Mouse (Mus musculus): Measurements from ENCODE around the gene Pfn1. TPM values are rescaled to one million over a fixed set of nuclear protein-coding genes. Genes with fewer than 3 reads are reported as not detected.
A peak's percentile ranks its signal among the peaks of the same experiment; 100 is the strongest.

Gene Pfn1
- polyA plus RNA-seq, 1 experiment from 2014 or later = 1,070 TPM

- Histone ChIP-seq H3K4me3 (replicated peaks) (no peak within 1 kb of the TSS), H3K27me3 (peaks cover 23% of the 10 kb centered on the region)
Measured at GRCm38 (mm10) chr11:70619101-70619500, 35.3 kb downstream of the Pfn1 start, which contains the start of gene Chrne. Chrne (minus strand) TSS chr11:70619216.

GRCm38 (mm10) chr11:70615516-70616093, 38.8 kb downstream of the Pfn1 start, which contains the start of gene 4930544D05Rik:
4930544D05Rik (plus strand) TSS chr11:70615848.
- H3K27me3 ChIP-seq = peaks cover 23% of the 10 kb centered on the region
- peaks cover 12% of the 10 kb centered on the region for H3K4me1 ChIP-seq
- H3K4me3 ChIP-seq (replicated peaks) = peak within 1 kb of the TSS; percentile 27
- 14% methylated on average over 21 of the region's 21 CpGs for WGBS
- no peak for ATAC-seq (ENCODE audit: low FRiP score)
- H3K27ac ChIP-seq = no peak within 1 kb of the TSS
- peak within 1 kb of the TSS; percentile 46 for H3K9ac ChIP-seq
- peaks cover 30% of the 10 kb centered on the region for H3K36me3 ChIP-seq (replicated peaks)
- H3K9me3 ChIP-seq = 0 out of 2 replicates have a peak, but pooled peaks cover 2% of the 10 kb centered on the region
- peak within 1 kb of the TSS; percentile 57 for H3K4me2 ChIP-seq

More at GRCm38 (mm10) chr11:70619101-70619500, 35.3 kb downstream of the Pfn1 start, which contains the start of gene Chrne:
- ATAC-seq (ENCODE audit: low FRiP score) = no peak
- Histone ChIP-seq H3K9me3 (0 out of 2 replicates have a peak, but pooled peaks cover 2% of the 10 kb centered on the region), H3K4me1 (peaks cover 12% of the 10 kb centered on the region), H3K9ac (no peak within 1 kb of the TSS), H3K4me2 (no peak within 1 kb of the TSS), H3K27ac (no peak within 1 kb of the TSS), H3K36me3 (replicated peaks) (no peaks in the 10 kb centered on the region)
- 55% methylated on average over 1 of the region's 1 CpGs for WGBS

- peak; percentile 36; the same call in 1 of the 2 replicates for ATAC-seq (ENCODE audit: low FRiP score)
- H3K4me2 ChIP-seq = peak overlapping the region; percentile 57
- WGBS = under 1% methylated on average over 17 of the region's 17 CpGs
- H3K27me3 ChIP-seq = peaks cover 23% of the 10 kb centered on the region
- H3K4me1 ChIP-seq = peaks cover 12% of the 10 kb centered on the region
- H3K9ac ChIP-seq = peak overlapping the region; percentile 46
- 0 out of 2 replicates have a peak, but pooled peaks cover 2% of the 10 kb centered on the region for H3K9me3 ChIP-seq
- no peak overlapping the region for H3K27ac ChIP-seq
- peaks cover 35% of the 10 kb centered on the region for H3K36me3 ChIP-seq (replicated peaks)
- peak overlapping the region; percentile 27 for H3K4me3 ChIP-seq (replicated peaks)
Measured at GRCm38 (mm10) chr11:70615074-70615473, 39.4 kb downstream of the Pfn1 start.

GRCm38 (mm10) chr11:70612505-70612904, 41.9 kb downstream of the Pfn1 start:
- Histone ChIP-seq H3K9me3 (no peaks in the 10 kb centered on the region), H3K36me3 (replicated peaks) (peaks cover 61% of the 10 kb centered on the region), H3K4me1 (peaks cover 12% of the 10 kb centered on the region), H3K27ac (no peak overlapping the region), H3K27me3 (peaks cover 23% of the 10 kb centered on the region), H3K4me2 (no peak overlapping the region), H3K9ac (no peak overlapping the region), H3K4me3 (replicated peaks) (no peak overlapping the region)
- no peak for ATAC-seq (ENCODE audit: low FRiP score)
- 79% methylated on average over 7 of the region's 7 CpGs for WGBS

DNA sequence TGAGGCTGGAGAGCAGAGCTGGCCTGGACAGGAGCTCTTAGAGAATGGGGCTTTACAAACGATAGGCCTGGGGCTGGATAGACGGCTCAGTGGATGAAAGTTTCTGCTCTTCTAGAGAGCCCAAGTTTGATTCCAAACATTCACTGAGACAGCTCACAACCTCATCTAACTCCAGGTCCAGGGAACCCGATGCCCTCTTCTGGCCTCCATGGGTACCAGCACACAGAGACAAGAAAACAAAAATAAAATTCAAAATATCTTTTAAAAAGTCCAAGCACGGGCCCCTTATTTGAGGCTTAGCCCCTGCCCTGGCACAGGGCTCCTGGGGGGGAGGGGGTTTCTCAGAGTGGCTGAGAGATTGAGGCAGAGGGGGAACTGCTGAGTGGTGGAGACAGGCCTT, 43.7 kb downstream of the Pfn1 start:
- Histone ChIP-seq H3K4me1 (peaks cover 12% of the 10 kb centered on the region), H3K9ac (no peak overlapping the region), H3K27me3 (peaks cover 11% of the 10 kb centered on the region; the same call in 1 of the 2 replicates), H3K4me2 (no peak overlapping the region), H3K27ac (no peak overlapping the region), H3K9me3 (no peaks in the 10 kb centered on the region), H3K4me3 (replicated peaks) (no peak overlapping the region), H3K36me3 (replicated peaks) (peaks cover 78% of the 10 kb centered on the region)
- no peak for ATAC-seq (ENCODE audit: low FRiP score)
- 81% methylated on average over 4 of the region's 4 CpGs for WGBS

DNA sequence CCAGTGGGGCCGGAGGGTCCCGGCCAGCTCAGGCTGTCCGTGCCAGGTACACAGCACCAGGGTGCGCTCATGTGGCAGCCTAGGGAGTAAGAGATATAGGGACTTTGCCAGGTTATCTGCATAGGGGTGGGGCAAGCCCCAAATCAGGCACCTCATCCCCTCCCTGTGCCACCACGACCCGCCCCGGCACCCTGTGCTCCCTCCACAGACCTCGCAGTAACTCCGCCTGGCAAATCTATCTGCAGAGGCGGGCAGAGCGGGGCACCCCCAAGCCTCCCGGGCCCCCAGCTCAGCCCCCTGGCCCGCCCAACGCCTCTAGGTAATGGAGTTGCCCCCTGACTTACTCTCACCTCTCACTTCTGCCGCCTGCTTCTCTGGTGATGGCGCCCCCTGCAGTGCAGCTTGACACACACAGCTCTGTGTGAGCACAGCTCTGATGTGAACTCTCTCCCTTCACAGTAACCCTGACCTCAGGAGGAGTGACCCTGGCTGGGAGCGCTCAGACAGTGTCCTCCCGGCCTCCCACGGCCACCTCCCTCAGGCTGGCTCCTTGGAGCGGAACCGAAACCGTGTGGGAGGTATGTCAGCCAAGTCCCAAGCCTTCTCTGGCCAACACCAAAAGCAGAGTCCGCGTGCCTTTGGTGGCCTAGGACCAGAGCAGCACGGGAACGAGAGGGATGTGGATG, 45.9 kb downstream of the Pfn1 start:
- Histone ChIP-seq H3K27ac (no peak overlapping the region), H3K4me3 (replicated peaks) (no peak overlapping the region), H3K36me3 (replicated peaks) (peaks cover 92% of the 10 kb centered on the region), H3K4me2 (no peak overlapping the region), H3K9me3 (no peaks in the 10 kb centered on the region), H3K27me3 (no peaks in the 10 kb centered on the region), H3K9ac (no peak overlapping the region), H3K4me1 (no peaks in the 10 kb centered on the region)
- ATAC-seq (ENCODE audit: low FRiP score) = no peak
- 92% methylated on average over 26 of the region's 26 CpGs for WGBS

GRCm38 (mm10) chr11:70607611-70608010, 46.8 kb downstream of the Pfn1 start:
- Histone ChIP-seq H3K4me1 (no peaks in the 10 kb centered on the region), H3K9me3 (no peaks in the 10 kb centered on the region), H3K4me2 (no peak overlapping the region), H3K27ac (no peak overlapping the region), H3K4me3 (replicated peaks) (no peak overlapping the region), H3K9ac (no peak overlapping the region), H3K27me3 (no peaks in the 10 kb centered on the region), H3K36me3 (replicated peaks) (peaks cover 88% of the 10 kb centered on the region)
- 90% methylated on average over 9 of the region's 9 CpGs for WGBS
- ATAC-seq (ENCODE audit: low FRiP score) = no peak

DNA sequence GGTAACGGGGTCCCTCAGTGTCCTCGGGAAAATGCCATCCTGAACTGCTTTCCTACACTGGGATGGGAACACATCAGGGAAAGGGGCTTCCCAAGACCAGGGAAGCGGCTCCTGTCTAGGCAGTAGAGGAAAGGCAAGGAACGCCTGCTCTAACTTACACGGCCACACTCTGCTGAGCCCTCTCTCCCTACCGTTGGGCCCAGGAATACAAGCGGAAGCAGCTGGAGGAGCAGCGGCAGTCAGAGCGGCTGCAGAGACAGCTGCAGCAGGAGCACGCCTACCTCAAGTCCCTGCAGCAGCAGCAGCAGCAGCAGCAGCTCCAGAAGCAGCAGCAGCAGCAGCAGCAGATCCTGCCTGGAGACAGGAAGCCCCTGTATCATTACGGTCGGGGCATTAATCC, 47.7 kb downstream of the Pfn1 start:
- peaks cover 88% of the 10 kb centered on the region for H3K36me3 ChIP-seq (replicated peaks)
- 81% methylated on average over 12 of the region's 12 CpGs for WGBS
- no peak overlapping the region for H3K4me3 ChIP-seq (replicated peaks)
- H3K4me2 ChIP-seq = no peak overlapping the region
- no peak overlapping the region for H3K9ac ChIP-seq
- no peaks in the 10 kb centered on the region for H3K27me3 ChIP-seq
- H3K27ac ChIP-seq = no peak overlapping the region
- no peaks in the 10 kb centered on the region for H3K4me1 ChIP-seq
- no peaks in the 10 kb centered on the region for H3K9me3 ChIP-seq
- ATAC-seq (ENCODE audit: low FRiP score) = no peak

- H3K36me3 ChIP-seq (replicated peaks) = peaks cover 77% of the 10 kb centered on the region
- no peaks in the 10 kb centered on the region for H3K9me3 ChIP-seq
- H3K4me1 ChIP-seq = no peaks in the 10 kb centered on the region
- no peak overlapping the region for H3K9ac ChIP-seq
- H3K4me3 ChIP-seq (replicated peaks) = no peak overlapping the region
- H3K4me2 ChIP-seq = no peak overlapping the region
- WGBS = 61% methylated on average over 14 of the region's 14 CpGs
- ATAC-seq (ENCODE audit: low FRiP score) = no peak
- no peaks in the 10 kb centered on the region for H3K27me3 ChIP-seq
- H3K27ac ChIP-seq = no peak overlapping the region
Measured at GRCm38 (mm10) chr11:70605024-70605566, 49.3 kb downstream of the Pfn1 start.

Other genes starting within 250 kb of the Pfn1 start
- 40.3 and 46.2 TPM in 2 replicates for gene Pelp1, start 244.6 kb downstream of the Pfn1 start, polyA plus RNA-seq (2016; fragmentation: Nextera tagmentation; extraction: Ambion mirVana)
- gene Arrb2, start 222.0 kb downstream of the Pfn1 start, polyA plus RNA-seq (2016; fragmentation: Nextera tagmentation; extraction: Ambion mirVana) = 36.9 and 40.5 TPM in 2 replicates
- gene Med11, start 202.7 kb downstream of the Pfn1 start, polyA plus RNA-seq (2016; fragmentation: Nextera tagmentation; extraction: Ambion mirVana) = 32.1 and 32.5 TPM in 2 replicates
- 0.35 and 0.43 TPM in 2 replicates for gene Zmynd15, start 195.2 kb downstream of the Pfn1 start, polyA plus RNA-seq (2016; fragmentation: Nextera tagmentation; extraction: Ambion mirVana)
- gene Cxcl16, start 194.7 kb downstream of the Pfn1 start, polyA plus RNA-seq (2016; fragmentation: Nextera tagmentation; extraction: Ambion mirVana) = 0.74 and 1.0 TPM in 2 replicates
- gene Tm4sf5, start 149.4 kb downstream of the Pfn1 start, polyA plus RNA-seq (2016; fragmentation: Nextera tagmentation; extraction: Ambion mirVana) = 0.35 and 0.49 TPM in 2 replicates
- not detected in 2 replicates for gene Vmo1, start 140.0 kb downstream of the Pfn1 start, polyA plus RNA-seq (2016; fragmentation: Nextera tagmentation; extraction: Ambion mirVana)
- gene Gltpd2, start 135.4 kb downstream of the Pfn1 start, polyA plus RNA-seq (2016; fragmentation: Nextera tagmentation; extraction: Ambion mirVana) = not detected in 2 replicates
- 758 and 788 TPM in 2 replicates for gene Psmb6, start 129.3 kb downstream of the Pfn1 start, polyA plus RNA-seq (2016; fragmentation: Nextera tagmentation; extraction: Ambion mirVana)
- gene Gm40193, start 121.7 kb downstream of the Pfn1 start, polyA plus RNA-seq (2016; fragmentation: Nextera tagmentation; extraction: Ambion mirVana) = not detected in 2 replicates
- gene Pld2, start 114.6 kb downstream of the Pfn1 start, polyA plus RNA-seq (2016; fragmentation: Nextera tagmentation; extraction: Ambion mirVana) = 3.4 and 4.0 TPM in 2 replicates
- 15.3 and 17.4 TPM in 2 replicates for gene Mink1, start 91.8 kb downstream of the Pfn1 start, polyA plus RNA-seq (2016; fragmentation: Nextera tagmentation; extraction: Ambion mirVana)
- gene 4930544D05Rik, start 38.8 kb downstream of the Pfn1 start, polyA plus RNA-seq (2016; fragmentation: Nextera tagmentation; extraction: Ambion mirVana) = not detected in 2 replicates
- gene Chrne, start 35.4 kb downstream of the Pfn1 start, polyA plus RNA-seq (2016; fragmentation: Nextera tagmentation; extraction: Ambion mirVana) = not detected in 2 replicates
- gene Gp1ba, start 15.5 kb downstream of the Pfn1 start, polyA plus RNA-seq (2016; fragmentation: Nextera tagmentation; extraction: Ambion mirVana) = 0.23 and 0.33 TPM in 2 replicates
- 85.1 and 96.1 TPM in 2 replicates for gene Rnf167, start 7.4 kb downstream of the Pfn1 start, polyA plus RNA-seq (2016; fragmentation: Nextera tagmentation; extraction: Ambion mirVana)
- 139 and 141 TPM in 2 replicates for gene Slc25a11, start 7.2 kb downstream of the Pfn1 start, polyA plus RNA-seq (2016; fragmentation: Nextera tagmentation; extraction: Ambion mirVana)
- 9.0 and 9.7 TPM in 2 replicates for gene Eno3, start 2.6 kb upstream of the Pfn1 start, polyA plus RNA-seq (2016; fragmentation: Nextera tagmentation; extraction: Ambion mirVana)
- gene Spag7, start 14.8 kb upstream of the Pfn1 start, polyA plus RNA-seq (2016; fragmentation: Nextera tagmentation; extraction: Ambion mirVana) = 144 and 149 TPM in 2 replicates
- gene Camta2, start 33.5 kb upstream of the Pfn1 start, polyA plus RNA-seq (2016; fragmentation: Nextera tagmentation; extraction: Ambion mirVana) = 12.6 and 13.9 TPM in 2 replicates
- 0.55 and 0.96 TPM in 2 replicates for gene Inca1, start 45.5 kb upstream of the Pfn1 start, polyA plus RNA-seq (2016; fragmentation: Nextera tagmentation; extraction: Ambion mirVana)
- gene Kif1c, start 45.9 kb upstream of the Pfn1 start, polyA plus RNA-seq (2016; fragmentation: Nextera tagmentation; extraction: Ambion mirVana) = 1.7 and 3.2 TPM in 2 replicates
- 10.7 and 11.4 TPM in 2 replicates for gene Zfp3, start 109.6 kb upstream of the Pfn1 start, polyA plus RNA-seq (2016; fragmentation: Nextera tagmentation; extraction: Ambion mirVana)
- gene Scimp, start 157.9 kb upstream of the Pfn1 start, polyA plus RNA-seq (2016; fragmentation: Nextera tagmentation; extraction: Ambion mirVana) = not detected in 2 replicates
- 55.2 and 57.7 TPM in 2 replicates for gene Rabep1, start 190.1 kb upstream of the Pfn1 start, polyA plus RNA-seq (2016; fragmentation: Nextera tagmentation; extraction: Ambion mirVana)